Mouse (Mus musculus): ENCODE measurements at regions not wholly inside any gene's neighbourhood (a gene's known extent, or its start where the extent isn't known, plus 50 kb on each side); places are given as distances from the start of the nearest gene placed in this dataset.

DNA sequence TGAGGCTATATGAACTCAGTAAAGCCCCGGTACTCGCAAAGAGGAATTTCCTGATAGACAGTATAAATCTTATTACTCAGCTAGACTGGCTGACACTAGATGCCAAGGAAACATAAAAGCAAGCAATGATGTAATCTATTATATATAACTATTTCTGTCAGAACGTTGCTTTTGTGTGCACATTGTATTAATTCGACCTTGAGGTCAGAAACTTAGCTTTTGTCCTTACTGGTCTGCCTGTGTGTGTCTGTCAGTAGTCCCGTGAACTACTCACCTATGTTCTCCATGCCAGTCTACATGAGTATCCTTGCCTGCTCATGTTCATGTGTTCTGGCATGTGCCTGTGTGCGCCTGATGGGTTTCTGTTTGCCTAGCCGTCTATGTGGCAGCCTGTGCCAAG, 70.5 kb downstream of the Tmx1 start:
- Histone ChIP-seq H3K36me3 (no peaks in the 10 kb centered on the region), H3K4me3 (replicated peaks) (no peak overlapping the region), H3K4me2 (no peak overlapping the region), H3K27me3 (no peaks in the 10 kb centered on the region), H3K27ac (no peak overlapping the region), H3K4me1 (replicated peaks) (no peaks in the 10 kb centered on the region), H3K9me3 (no peaks in the 10 kb centered on the region), H3K9ac (replicated peaks) (no peak overlapping the region)
- 85% methylated on average over 7 of the region's 7 CpGs for WGBS
- ATAC-seq (ENCODE audit: insufficient number of reproducible peaks, insufficient read depth, low FRiP score, low TSS enrichment, low read depth) = no peak

- no peak overlapping the region for H3K27ac ChIP-seq
- 80% methylated on average over 4 of the region's 4 CpGs for WGBS
- no peak overlapping the region for H3K4me3 ChIP-seq (replicated peaks)
- no peaks in the 10 kb centered on the region for H3K4me1 ChIP-seq (replicated peaks)
- no peaks in the 10 kb centered on the region for H3K27me3 ChIP-seq
- no peak overlapping the region for H3K9ac ChIP-seq (replicated peaks)
- no peak for ATAC-seq (ENCODE audit: insufficient number of reproducible peaks, insufficient read depth, low FRiP score, low TSS enrichment, low read depth)
- no peaks in the 10 kb centered on the region for H3K9me3 ChIP-seq
- no peak overlapping the region for H3K4me2 ChIP-seq
- no peaks in the 10 kb centered on the region for H3K36me3 ChIP-seq
Measured at GRCm38 (mm10) chr12:70524703-70525102, 71.8 kb downstream of the Tmx1 start.

- H3K27me3 ChIP-seq = no peaks in the 10 kb centered on the region
- no peak overlapping the region for H3K9ac ChIP-seq (replicated peaks)
- H3K4me1 ChIP-seq (replicated peaks) = peaks cover 17% of the 10 kb centered on the region
- no peak overlapping the region for H3K4me2 ChIP-seq
- no peaks in the 10 kb centered on the region for H3K36me3 ChIP-seq
- H3K27ac ChIP-seq = no peak overlapping the region
- H3K9me3 ChIP-seq = no peaks in the 10 kb centered on the region
- H3K4me3 ChIP-seq (replicated peaks) = no peak overlapping the region
- no peak for ATAC-seq (ENCODE audit: insufficient number of reproducible peaks, insufficient read depth, low FRiP score, low TSS enrichment, low read depth)
Measured at GRCm38 (mm10) chr12:70531661-70532060, 78.8 kb downstream of the Tmx1 start.

- Histone ChIP-seq H3K4me3 (replicated peaks) (no peak overlapping the region), H3K27me3 (no peaks in the 10 kb centered on the region), H3K4me2 (no peak overlapping the region), H3K4me1 (replicated peaks) (peaks cover 17% of the 10 kb centered on the region), H3K27ac (peak overlapping the region; percentile 83), H3K9ac (replicated peaks) (no peak overlapping the region), H3K36me3 (no peaks in the 10 kb centered on the region), H3K9me3 (no peaks in the 10 kb centered on the region)
- WGBS = 66% methylated on average over 10 of the region's 10 CpGs
- ATAC-seq (ENCODE audit: insufficient number of reproducible peaks, insufficient read depth, low FRiP score, low TSS enrichment, low read depth) = no peak
Measured at GRCm38 (mm10) chr12:70532225-70532624, 79.3 kb downstream of the Tmx1 start.

DNA sequence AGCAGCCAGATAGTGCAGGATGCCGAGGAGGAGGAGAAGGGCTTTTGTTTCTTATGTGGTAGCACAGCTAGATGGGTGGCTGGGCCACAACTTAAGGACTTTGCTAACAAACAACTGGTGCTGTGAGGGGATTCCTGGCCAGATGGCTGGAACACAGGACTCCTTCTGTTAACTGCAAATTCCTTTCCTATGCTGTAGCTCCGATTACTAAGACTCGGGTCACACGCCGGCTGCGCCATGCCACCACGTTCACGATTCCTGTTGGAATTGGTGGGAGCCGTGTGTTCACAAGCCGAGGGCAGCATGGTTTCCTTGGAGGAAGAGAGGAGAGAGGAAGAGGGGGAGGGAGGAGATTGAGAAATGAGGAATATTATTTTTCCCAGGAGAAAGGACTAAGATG, 79.9 kb downstream of the Tmx1 start:
- H3K36me3 ChIP-seq = no peaks in the 10 kb centered on the region
- H3K27me3 ChIP-seq = no peaks in the 10 kb centered on the region
- peaks cover 17% of the 10 kb centered on the region for H3K4me1 ChIP-seq (replicated peaks)
- H3K27ac ChIP-seq = peak overlapping the region; percentile 83
- no peak overlapping the region for H3K4me3 ChIP-seq (replicated peaks)
- ATAC-seq (ENCODE audit: insufficient number of reproducible peaks, insufficient read depth, low FRiP score, low TSS enrichment, low read depth) = peak; percentile 59; the same call in 1 of the 2 replicates
- H3K4me2 ChIP-seq = 0 out of 2 replicates have a peak overlapping the region, but pooled peaks have one; percentile 0
- H3K9ac ChIP-seq (replicated peaks) = no peak overlapping the region
- H3K9me3 ChIP-seq = no peaks in the 10 kb centered on the region
- 54% methylated on average over 10 of the region's 10 CpGs for WGBS

- Histone ChIP-seq H3K9me3 (no peaks in the 10 kb centered on the region), H3K4me1 (replicated peaks) (peaks cover 17% of the 10 kb centered on the region), H3K27me3 (no peaks in the 10 kb centered on the region), H3K36me3 (no peaks in the 10 kb centered on the region), H3K4me3 (replicated peaks) (no peak overlapping the region), H3K4me2 (0 out of 2 replicates have a peak overlapping the region, but pooled peaks have one; percentile 0), H3K27ac (peak overlapping the region; percentile 83), H3K9ac (replicated peaks) (no peak overlapping the region)
- no peak for ATAC-seq (ENCODE audit: insufficient number of reproducible peaks, insufficient read depth, low FRiP score, low TSS enrichment, low read depth)
- 71% methylated on average over 12 of the region's 12 CpGs for WGBS
Measured at GRCm38 (mm10) chr12:70533375-70533935, 80.6 kb downstream of the Tmx1 start.

DNA sequence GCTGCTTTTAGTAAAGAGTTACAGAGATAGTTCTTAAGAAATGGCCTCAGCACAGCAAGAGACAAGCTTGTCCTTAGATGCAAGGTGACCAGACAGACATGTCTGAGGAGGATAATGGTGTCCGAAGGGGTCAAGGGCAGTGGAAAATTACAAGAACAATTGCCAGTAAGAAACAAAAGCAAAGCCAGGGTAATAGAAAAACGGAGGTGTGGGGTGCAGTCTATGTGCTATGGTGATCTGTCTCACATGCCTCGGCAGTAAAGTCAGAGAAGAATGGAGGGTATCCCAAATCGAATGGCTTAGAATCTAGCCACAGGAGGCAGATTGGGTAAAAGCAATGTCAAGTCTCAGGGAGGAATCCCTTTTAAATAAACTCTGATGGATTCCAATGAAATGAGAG, 86.2 kb downstream of the Tmx1 start:
- no peak overlapping the region for H3K4me2 ChIP-seq
- no peaks in the 10 kb centered on the region for H3K36me3 ChIP-seq
- no peak for ATAC-seq (ENCODE audit: insufficient number of reproducible peaks, insufficient read depth, low FRiP score, low TSS enrichment, low read depth)
- WGBS = 79% methylated on average over 4 of the region's 4 CpGs
- no peak overlapping the region for H3K4me3 ChIP-seq (replicated peaks)
- H3K9ac ChIP-seq (replicated peaks) = no peak overlapping the region
- H3K4me1 ChIP-seq (replicated peaks) = peaks cover 19% of the 10 kb centered on the region
- no peak overlapping the region for H3K27ac ChIP-seq
- H3K9me3 ChIP-seq = no peaks in the 10 kb centered on the region
- H3K27me3 ChIP-seq = no peaks in the 10 kb centered on the region

DNA sequence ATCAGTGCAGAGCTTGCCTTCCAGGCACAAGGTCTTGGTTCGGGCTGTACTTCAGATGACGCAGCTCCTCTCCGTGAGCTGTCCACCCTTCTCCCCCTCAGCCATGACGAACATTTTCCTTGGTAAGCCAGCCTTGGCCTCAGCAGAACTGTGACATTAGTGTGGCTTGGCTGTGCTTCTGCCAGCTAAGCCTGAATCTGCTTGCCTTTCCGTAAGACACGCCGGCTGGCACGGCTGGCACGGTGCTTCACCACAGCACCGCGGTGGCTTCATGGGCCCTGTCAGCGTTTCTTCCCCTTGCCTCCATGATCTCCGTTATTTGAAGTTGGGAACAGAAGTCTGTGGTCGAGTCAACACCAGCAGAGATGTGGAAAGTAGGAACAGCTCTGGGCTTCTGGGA, 87.0 kb downstream of the Tmx1 start:
- no peak overlapping the region for H3K4me2 ChIP-seq
- no peak for ATAC-seq (ENCODE audit: insufficient number of reproducible peaks, insufficient read depth, low FRiP score, low TSS enrichment, low read depth)
- WGBS = 92% methylated on average over 14 of the region's 14 CpGs
- H3K27me3 ChIP-seq = no peaks in the 10 kb centered on the region
- no peaks in the 10 kb centered on the region for H3K36me3 ChIP-seq
- peaks cover 27% of the 10 kb centered on the region for H3K4me1 ChIP-seq (replicated peaks)
- H3K9ac ChIP-seq (replicated peaks) = no peak overlapping the region
- no peaks in the 10 kb centered on the region for H3K9me3 ChIP-seq
- no peak overlapping the region for H3K27ac ChIP-seq
- no peak overlapping the region for H3K4me3 ChIP-seq (replicated peaks)

GRCm38 (mm10) chr12:70541432-70541831, 88.5 kb downstream of the Tmx1 start:
- 87% methylated on average over 4 of the region's 4 CpGs for WGBS
- Histone ChIP-seq H3K9me3 (no peaks in the 10 kb centered on the region), H3K4me3 (replicated peaks) (no peak overlapping the region), H3K4me2 (no peak overlapping the region), H3K27me3 (0 out of 2 replicates have a peak, but pooled peaks cover 5% of the 10 kb centered on the region), H3K27ac (no peak overlapping the region), H3K9ac (replicated peaks) (no peak overlapping the region), H3K36me3 (no peaks in the 10 kb centered on the region), H3K4me1 (replicated peaks) (peaks cover 27% of the 10 kb centered on the region)
- no peak for ATAC-seq (ENCODE audit: insufficient number of reproducible peaks, insufficient read depth, low FRiP score, low TSS enrichment, low read depth)

- Histone ChIP-seq H3K4me3 (replicated peaks) (no peak overlapping the region), H3K27me3 (0 out of 2 replicates have a peak, but pooled peaks cover 5% of the 10 kb centered on the region), H3K4me1 (replicated peaks) (peaks cover 31% of the 10 kb centered on the region), H3K9me3 (no peaks in the 10 kb centered on the region), H3K36me3 (no peaks in the 10 kb centered on the region), H3K4me2 (no peak overlapping the region), H3K27ac (peak overlapping the region; percentile 50; the same call in 1 of the 2 replicates), H3K9ac (replicated peaks) (no peak overlapping the region)
- peak; percentile 17; the same call in 1 of the 2 replicates for ATAC-seq (ENCODE audit: insufficient number of reproducible peaks, insufficient read depth, low FRiP score, low TSS enrichment, low read depth)
- WGBS = 33% methylated on average over 5 of the region's 5 CpGs
Measured at GRCm38 (mm10) chr12:70543299-70543698, 90.4 kb downstream of the Tmx1 start.

DNA sequence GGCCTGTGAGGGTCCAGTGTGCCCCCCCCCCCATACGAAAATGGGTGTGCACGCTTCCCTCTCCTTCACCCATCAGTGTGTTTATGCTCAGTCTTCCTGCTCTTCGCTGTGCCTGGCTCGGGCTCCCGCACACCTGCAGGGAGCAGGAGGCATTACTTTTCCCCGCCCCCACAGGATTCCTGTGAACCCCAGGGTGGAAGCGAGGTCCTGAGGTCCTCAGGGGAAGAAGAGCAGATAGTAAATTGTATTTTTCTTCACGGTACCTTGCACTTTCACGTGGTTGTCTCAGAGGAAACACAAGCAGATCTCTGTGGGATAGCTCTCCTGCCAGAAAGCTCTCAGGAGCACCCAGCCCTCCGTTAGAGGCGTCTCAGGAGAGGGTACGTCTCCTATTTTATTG, 91.4 kb downstream of the Tmx1 start:
- 23% methylated on average over 12 of the region's 12 CpGs for WGBS
- Histone ChIP-seq H3K4me1 (replicated peaks) (peaks cover 31% of the 10 kb centered on the region), H3K36me3 (no peaks in the 10 kb centered on the region), H3K4me2 (no peak overlapping the region), H3K27ac (no peak overlapping the region), H3K9ac (replicated peaks) (no peak overlapping the region), H3K4me3 (replicated peaks) (no peak overlapping the region), H3K9me3 (no peaks in the 10 kb centered on the region), H3K27me3 (0 out of 2 replicates have a peak, but pooled peaks cover 5% of the 10 kb centered on the region)
- no peak for ATAC-seq (ENCODE audit: insufficient number of reproducible peaks, insufficient read depth, low FRiP score, low TSS enrichment, low read depth)

DNA sequence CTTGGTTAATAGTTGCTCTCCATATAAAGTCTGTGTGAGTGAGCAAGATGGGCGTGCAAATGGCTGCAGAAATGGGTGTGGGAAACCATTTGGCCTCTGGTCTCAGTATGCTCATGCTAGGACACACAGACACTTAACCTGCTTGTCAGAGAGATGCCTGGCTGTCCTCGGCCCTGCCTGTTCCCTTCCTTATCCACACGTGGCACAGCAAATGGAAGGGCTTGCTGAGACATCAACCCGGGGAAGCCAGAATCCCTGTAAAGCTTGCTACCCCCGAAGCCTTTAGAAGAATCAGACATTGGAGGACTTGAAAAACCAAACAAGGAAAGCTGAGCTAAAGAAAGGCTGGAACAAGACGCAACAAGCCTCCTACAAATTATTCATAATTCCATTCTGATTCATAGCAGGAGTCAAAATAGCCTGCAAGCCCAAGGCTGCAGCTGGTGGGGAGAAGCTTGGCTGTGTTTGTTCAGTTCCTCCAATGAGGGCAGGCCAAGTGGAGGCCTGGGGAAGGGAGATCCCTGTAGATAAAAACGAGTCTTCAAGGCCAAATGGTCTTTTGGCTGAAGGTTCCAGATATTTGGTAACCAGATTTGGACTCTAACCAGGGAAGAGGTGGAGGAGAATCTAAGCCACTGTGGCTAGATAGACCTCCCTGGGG, 92.1 kb downstream of the Tmx1 start:
- ATAC-seq (ENCODE audit: insufficient number of reproducible peaks, insufficient read depth, low FRiP score, low TSS enrichment, low read depth) = no peak

More for the DNA sequence above, 92.1 kb downstream of the Tmx1 start:
- Histone ChIP-seq H3K27me3 (0 out of 2 replicates have a peak, but pooled peaks cover 5% of the 10 kb centered on the region), H3K4me2 (no peak overlapping the region), H3K4me1 (replicated peaks) (peaks cover 31% of the 10 kb centered on the region), H3K4me3 (replicated peaks) (no peak overlapping the region), H3K9me3 (no peaks in the 10 kb centered on the region), H3K9ac (replicated peaks) (no peak overlapping the region), H3K36me3 (no peaks in the 10 kb centered on the region), H3K27ac (no peak overlapping the region)
- 58% methylated on average over 7 of the region's 7 CpGs for WGBS
